Mouse (Mus musculus) left cerebral cortex, adult 18-20 months (tissue): ENCODE measurements around the gene Fpgs. TPM values are rescaled to one million over a fixed set of nuclear protein-coding genes. Genes with fewer than 3 reads are reported as not detected.

Experiments
- DNase-seq, 2 experiments: peaks; one replicate each; pipeline ENCODE4 v3.0.0; 2021 to 2022; ENCODE audit warnings: low spot score in 2 of 2, mixed read lengths in 1 of 2
- total RNA-seq, 2 experiments: library from RNA; stranded (reverse); gene quantifications; 2 replicates each; pipeline ENCODE4 v1.2.3; 2021

The Fpgs gene
- total RNA-seq, 2 experiments from 2014 or later, result 7.6 to 9.0 TPM

- DNase-seq, result no peak
Measured at GRCm38 (mm10) chr2:32700966-32701743, 2.8 kb downstream of the Fpgs start.

- no peak for DNase-seq
Measured at GRCm38 (mm10) chr2:32699680-32700079, 4.3 kb downstream of the Fpgs start.

- DNase-seq, result no peak
Measured at GRCm38 (mm10) chr2:32694691-32695090, 9.3 kb downstream of the Fpgs start.

GRCm38 (mm10) chr2:32693823-32694411 is 10.0 kb downstream of the Fpgs start:
- peak; percentile 94 for DNase-seq

GRCm38 (mm10) chr2:32693282-32693681 is 10.7 kb downstream of the Fpgs start:
- DNase-seq, result no peak

GRCm38 (mm10) chr2:32692496-32692895 is 11.4 kb downstream of the Fpgs start:
- DNase-seq, result no peak

GRCm38 (mm10) chr2:32691041-32691440 is 12.9 kb downstream of the Fpgs start:
- DNase-seq, result no peak

- peak; percentile 90 to 95 for DNase-seq
Measured at GRCm38 (mm10) chr2:32689420-32689819, 14.5 kb downstream of the Fpgs start.

GRCm38 (mm10) chr2:32687562-32687961 is 16.4 kb downstream of the Fpgs start:
- DNase-seq, result no peak

- no peak for DNase-seq
Measured at GRCm38 (mm10) chr2:32686640-32687039, 17.3 kb downstream of the Fpgs start.

- no peak for DNase-seq
Measured at GRCm38 (mm10) chr2:32685807-32686206, 18.1 kb downstream of the Fpgs start.

GRCm38 (mm10) chr2:32684681-32685428 is 19.1 kb downstream of the Fpgs start:
- no peak for DNase-seq

- DNase-seq, result no peak
Measured at GRCm38 (mm10) chr2:32683701-32684100, 20.2 kb downstream of the Fpgs start.

GRCm38 (mm10) chr2:32682721-32683417 is 21.1 kb downstream of the Fpgs start:
- no peak for DNase-seq

- DNase-seq, result no peak
Measured at GRCm38 (mm10) chr2:32681754-32682153, 22.2 kb downstream of the Fpgs start.

GRCm38 (mm10) chr2:32680961-32681650 is 22.8 kb downstream of the Fpgs start:
- no peak for DNase-seq

GRCm38 (mm10) chr2:32680051-32680451 is 23.9 kb downstream of the Fpgs start:
- peak; percentile 54 to 73 for DNase-seq

GRCm38 (mm10) chr2:32677683-32678082 is 26.3 kb downstream of the Fpgs start:
- DNase-seq, result no peak

GRCm38 (mm10) chr2:32676821-32677220 is 27.1 kb downstream of the Fpgs start:
- DNase-seq, result no peak

GRCm38 (mm10) chr2:32673176-32673917 is 30.6 kb downstream of the Fpgs start:
- no peak for DNase-seq
